Mouse (Mus musculus): ENCODE results near the gene 9530002B09Rik. TPM values are rescaled to one million over a fixed set of nuclear protein-coding genes. Genes with fewer than 3 reads are reported as not detected.

The 9530002B09Rik gene
- not detected in 2 replicates for polyA plus RNA-seq (2016; fragmentation: Nextera tagmentation; extraction: Ambion mirVana)

DNA sequence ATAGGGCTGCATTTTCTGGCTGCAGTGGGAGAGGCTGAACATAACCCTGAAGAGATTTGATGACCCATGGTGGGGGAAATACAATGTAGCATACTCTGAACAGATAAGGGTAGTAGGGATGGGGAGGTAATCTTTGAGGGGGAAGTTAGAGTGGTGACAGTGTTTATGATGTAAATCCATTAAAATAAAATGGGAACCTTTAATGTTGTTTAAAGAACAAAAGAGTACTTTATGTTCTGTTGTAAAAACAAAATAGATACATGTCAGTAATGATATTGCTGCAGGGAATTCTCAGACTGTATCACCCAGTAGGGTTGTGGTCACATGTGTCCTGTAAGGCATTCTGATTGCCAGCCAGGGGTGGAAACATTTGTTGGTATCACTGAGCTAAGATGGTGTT lies at the start of gene 9530002B09Rik:
9530002B09Rik (plus strand) TSS at position 301 of the 400 bp plus-strand sequence.
- Histone ChIP-seq H3K4me1 (replicated peaks) (no peaks in the 10 kb centered on the region), H3K27ac (no peak within 1 kb of the TSS), H3K4me3 (replicated peaks) (no peak within 1 kb of the TSS), H3K9me3 (peaks cover 38% of the 10 kb centered on the region), H3K4me2 (no peak within 1 kb of the TSS), H3K27me3 (no peaks in the 10 kb centered on the region), H3K36me3 (no peaks in the 10 kb centered on the region), H3K9ac (replicated peaks) (no peak within 1 kb of the TSS)
- ATAC-seq (ENCODE audit: insufficient number of reproducible peaks, insufficient read depth, low FRiP score, low TSS enrichment, low read depth): no peak

Other genes starting within 250 kb of the 9530002B09Rik start
- 60.0 and 67.5 TPM in 2 replicates for gene Ppt1, start 147.0 kb downstream of the 9530002B09Rik start, polyA plus RNA-seq (2016; fragmentation: Nextera tagmentation; extraction: Ambion mirVana)
- 35.4 and 43.1 TPM in 2 replicates for gene Cap1, start 196.8 kb downstream of the 9530002B09Rik start, polyA plus RNA-seq (2016; fragmentation: Nextera tagmentation; extraction: Ambion mirVana)

Data from limb, embryonic 12.5 days (tissue).